Mouse (Mus musculus) T-helper 17 cell (primary cell): ENCODE measurements around the gene Eci2.
"Not testable (repeated sequence)": the region's sequence is repeated elsewhere in the genome, so short reads cannot be mapped to it uniquely, and the experiment has no call there.

Experiments used
- in situ Hi-C, 2 experiments: fragments of 300-600 bp; cut with MboI, MseI; formaldehyde crosslinking; loops; 1 replicate in 1 of 2; 2 replicates in 1 of 2; pipeline ENCODE4 v1.15.1; 2025; ENCODE audit warnings: high pct_unique_total_duplicates in 2 of 2

Gene Eci2

GRCm38 (mm10) chr13:34993085-34993484 is 33.8 kb downstream of the Eci2 start:
- in situ Hi-C loops: no loop called here

GRCm38 (mm10) chr13:34991581-34992273 is 35.2 kb downstream of the Eci2 start:
- in situ Hi-C loops: no loop called here

DNA sequence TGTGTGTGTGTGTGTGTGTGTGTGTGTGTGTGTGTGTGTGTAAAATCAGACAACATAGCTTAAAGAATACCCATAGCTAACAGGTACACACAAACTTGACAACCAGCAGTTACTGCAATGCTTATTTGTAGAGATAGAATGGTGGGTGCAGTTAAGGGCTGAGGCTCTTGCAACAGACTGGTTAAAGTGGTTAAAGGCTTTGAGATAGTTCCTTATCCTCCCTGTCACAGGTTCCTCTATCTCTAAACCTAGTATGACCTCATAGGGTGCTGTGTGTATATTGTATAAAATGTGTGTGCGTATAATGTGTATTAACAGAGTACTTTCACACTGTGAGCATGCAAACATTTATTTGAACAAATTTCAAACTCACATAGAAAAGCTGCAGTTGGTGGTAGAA is 43.4 kb downstream of the Eci2 start:
- in situ Hi-C loops: not testable (repeated sequence)

DNA sequence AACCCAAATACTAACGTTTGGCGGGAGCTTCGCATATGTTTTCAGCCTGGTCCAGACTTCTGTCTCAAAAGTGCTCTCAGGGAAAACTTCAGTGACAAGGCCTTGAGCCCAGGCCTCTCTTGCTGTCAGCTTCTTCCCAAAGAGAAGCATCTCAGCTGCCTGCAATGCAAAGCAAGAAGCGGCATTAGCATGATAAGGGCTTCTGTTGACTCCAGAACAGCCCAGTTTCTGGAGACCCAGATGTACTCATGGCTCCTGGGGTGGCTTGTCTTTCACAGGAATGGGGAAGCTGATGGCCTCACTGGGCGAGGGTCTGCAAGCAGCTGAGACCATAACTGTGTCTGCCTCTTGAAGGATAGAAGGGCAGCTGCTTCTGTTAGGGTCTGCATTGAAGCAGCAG is 48.3 kb downstream of the Eci2 start:
- in situ Hi-C loops: not testable (repeated sequence)

- in situ Hi-C loops: no loop called here
These were observed 49.5 kb downstream of the Eci2 start for GRCm38 (mm10) chr13:34977410-34977809.

GRCm38 (mm10) chr13:34976116-34976515 is 50.8 kb downstream of the Eci2 start:
- in situ Hi-C loops: no loop called here

GRCm38 (mm10) chr13:34973770-34974169 is 53.1 kb downstream of the Eci2 start:
- in situ Hi-C loops: no loop called here

DNA sequence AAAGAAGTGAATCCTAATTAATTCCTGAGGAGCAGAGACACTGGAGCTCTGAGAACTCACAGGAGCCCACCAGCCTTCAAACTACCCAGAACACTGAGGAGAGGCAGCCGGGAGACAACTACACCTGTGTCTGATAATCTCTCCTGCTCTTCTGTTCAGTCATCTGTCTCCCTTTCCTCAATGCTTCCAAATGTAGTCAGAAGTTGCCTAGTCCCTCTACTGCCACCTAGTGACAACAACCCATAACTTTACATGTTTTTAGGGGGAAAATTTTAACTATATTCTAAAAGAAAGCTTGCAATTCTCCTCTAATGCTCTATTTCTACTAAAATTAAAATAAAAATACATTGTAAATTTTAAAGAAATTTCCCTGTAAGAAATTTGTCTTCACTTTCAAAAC is 53.7 kb downstream of the Eci2 start:
- in situ Hi-C loops: no loop called here

- in situ Hi-C loops: not testable (repeated sequence)
These were observed 54.4 kb downstream of the Eci2 start for GRCm38 (mm10) chr13:34972456-34972855.

- in situ Hi-C loops: not testable (repeated sequence)
These were observed 61.2 kb downstream of the Eci2 start for GRCm38 (mm10) chr13:34965647-34966046.

DNA sequence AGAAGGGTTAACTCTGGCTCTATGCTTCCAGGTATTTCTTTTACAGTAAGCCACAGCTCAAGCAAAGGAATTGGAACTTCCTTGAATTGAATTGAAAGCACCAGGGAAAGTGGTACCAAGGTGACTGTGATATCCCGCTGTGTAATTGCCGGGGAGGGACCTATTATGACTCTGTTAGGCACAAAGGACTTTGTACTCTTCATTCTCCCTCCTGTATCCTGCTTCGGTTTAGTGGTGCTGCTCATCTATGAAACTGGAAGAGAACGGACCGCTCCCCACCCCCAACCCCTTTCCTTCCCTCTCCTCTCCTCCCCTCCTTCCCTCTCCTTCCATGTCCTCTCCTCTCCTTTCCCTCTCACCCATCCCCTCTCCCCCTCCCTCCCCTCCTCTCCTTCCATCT is 62.0 kb downstream of the Eci2 start:
- in situ Hi-C loops: no loop called here

DNA sequence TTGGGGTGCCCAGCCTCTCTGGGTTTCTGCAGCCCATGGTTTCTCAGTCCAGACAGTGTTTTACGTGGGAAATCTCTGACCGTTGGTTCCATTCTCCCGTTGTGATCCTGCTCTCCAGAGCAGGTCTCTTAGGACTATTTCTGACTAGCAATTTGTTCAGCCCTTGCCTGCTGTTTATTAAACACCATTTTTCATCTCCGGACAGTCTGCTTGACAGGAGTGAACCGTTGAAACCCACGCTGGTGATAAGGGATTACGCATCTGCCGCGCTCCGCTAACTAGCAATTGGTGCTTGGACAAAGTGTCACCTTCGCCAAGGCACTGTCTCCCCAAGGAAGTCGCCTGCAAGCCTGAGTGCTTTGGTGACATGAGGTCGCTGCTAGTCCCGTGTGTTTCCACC is 62.5 kb downstream of the Eci2 start:
- in situ Hi-C loops: no loop called here

DNA sequence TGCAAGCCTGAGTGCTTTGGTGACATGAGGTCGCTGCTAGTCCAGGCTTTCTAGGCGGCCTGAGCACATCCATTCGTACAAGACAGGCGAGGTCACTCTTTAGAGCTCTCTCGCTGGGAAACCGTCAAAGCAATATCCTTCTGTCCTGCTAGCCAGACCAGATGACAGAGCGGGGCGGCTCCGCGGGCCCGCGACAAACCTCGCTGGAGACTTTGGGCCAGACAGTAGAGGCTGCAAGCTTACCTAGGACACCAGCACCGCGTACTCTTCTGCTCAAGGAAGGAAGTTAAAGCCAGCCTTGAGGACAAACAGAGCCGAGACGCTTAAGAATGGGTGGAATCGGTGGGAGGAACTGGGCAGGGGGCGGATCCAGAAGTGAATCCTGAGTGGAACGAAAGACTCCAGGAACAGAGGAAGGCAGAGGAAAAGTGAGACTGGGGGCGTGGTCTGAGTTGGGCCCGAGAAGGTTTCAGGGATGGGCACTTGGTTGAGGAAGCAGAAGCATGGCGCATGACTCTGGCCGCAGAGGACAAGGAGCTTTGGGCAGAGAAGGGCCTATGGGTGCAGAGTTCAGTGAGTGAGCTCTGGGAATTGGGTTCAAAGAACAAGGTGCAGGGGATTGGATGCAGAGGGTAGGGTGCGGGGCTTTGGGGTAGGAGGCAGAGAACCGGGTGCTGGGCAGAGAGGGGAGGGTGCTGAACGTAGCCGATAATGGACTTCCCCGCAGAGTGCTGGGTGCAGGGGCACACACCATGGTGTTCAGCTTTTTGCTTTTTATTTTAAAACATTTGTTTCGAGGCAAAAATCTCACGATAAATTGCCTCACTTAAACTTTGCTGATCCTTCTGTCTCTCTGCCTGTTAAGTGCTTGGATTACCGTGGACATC is 63.1 kb downstream of the Eci2 start, which contains the start of gene Eci3:
TSS of gene Eci3 (minus strand) at position 300 of the 887 bp plus-strand sequence.
- in situ Hi-C loops: no loop called here

DNA sequence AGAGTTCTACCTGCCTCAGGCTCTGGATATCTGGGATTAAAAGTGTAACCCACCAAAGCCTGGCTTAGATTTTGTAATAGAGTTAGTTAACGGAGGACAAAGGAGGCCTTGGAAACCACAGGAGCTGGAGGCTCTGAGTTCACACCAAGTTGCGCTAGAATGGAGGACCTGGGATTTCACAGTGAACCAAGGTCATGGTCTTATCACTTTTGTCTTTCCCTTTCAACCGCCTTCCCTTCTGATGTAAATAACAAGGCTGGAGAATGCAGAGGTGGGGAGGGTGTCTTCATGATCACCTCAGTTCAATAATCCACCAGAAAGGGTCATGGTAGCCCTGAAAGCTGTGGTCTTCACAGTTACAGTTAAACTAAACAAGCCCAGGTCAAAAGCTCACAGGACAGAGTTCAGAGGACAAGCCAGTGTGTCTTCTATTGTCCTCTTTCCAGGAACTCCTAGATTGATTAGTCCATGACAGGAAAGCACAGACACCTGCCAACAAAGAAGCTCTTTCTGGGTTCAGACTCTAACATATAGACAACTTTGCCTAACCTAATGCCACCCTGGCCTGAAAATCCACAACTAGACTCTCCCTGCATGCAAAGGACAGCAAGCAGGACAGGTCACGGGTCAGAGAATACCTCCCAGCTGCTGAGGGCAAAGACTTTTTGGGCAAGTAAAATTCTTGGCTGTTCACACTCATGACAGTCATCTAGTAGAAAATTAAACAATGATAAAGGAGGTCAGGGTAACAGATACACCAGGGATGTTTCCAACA is 65.7 kb downstream of the Eci2 start:
- in situ Hi-C loops: no loop called here

- in situ Hi-C loops: not testable (repeated sequence)
These were observed 68.7 kb downstream of the Eci2 start for GRCm38 (mm10) chr13:34958158-34958557.

- in situ Hi-C loops: no loop called here
These were observed 70.0 kb downstream of the Eci2 start for GRCm38 (mm10) chr13:34956901-34957300.

DNA sequence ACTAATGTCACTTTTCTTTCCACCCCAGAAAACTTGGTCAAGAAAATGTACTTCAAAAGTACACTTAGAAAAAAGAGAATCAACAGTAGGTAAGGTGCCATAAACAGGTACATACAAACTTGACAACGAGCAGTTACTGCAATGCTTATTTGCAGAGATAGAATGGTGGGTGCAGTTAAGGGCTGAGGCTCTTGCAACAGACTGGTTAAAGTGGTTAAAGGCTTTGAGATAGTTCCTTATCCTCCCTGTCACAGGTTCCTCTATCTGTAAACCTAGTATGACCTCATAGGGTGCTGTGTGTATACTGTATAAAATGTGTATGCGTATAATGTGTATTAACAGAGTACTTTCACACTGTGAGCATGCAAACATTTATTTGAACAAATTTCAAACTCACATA is 75.5 kb downstream of the Eci2 start:
- in situ Hi-C loops: not testable (repeated sequence)

GRCm38 (mm10) chr13:34942370-34942769 is 84.5 kb downstream of the Eci2 start:
- in situ Hi-C loops: no loop called here

GRCm38 (mm10) chr13:34934931-34935644 is 91.8 kb downstream of the Eci2 start:
- in situ Hi-C loops: no loop called here
